ENCODE assay signal across 8 mouse cellular contexts in the genomic region with DNA sequence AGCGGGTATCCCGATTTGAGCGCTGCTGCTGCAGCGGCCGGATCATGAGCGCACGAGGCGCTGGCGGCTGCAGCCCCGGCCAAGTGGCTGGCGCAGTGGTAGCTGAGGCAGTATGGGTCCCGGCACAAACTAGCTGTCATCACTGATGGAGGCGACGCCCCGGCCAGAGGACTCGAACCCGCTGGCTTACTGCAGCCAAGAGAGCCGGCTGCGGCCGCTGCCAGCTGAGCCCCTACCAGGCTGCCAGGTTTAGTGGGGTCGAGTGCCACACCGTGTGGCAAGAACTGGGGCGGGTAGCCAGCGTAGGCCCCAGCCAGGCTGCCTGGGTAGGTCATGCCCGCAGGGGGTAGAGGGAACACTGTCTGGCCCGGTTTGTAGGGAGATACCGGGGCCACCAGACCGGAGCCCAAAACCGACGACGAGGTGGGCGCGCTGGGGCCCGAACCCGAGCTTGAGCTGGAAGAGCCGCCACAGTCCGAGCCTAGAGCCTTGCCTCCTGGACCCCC. TPM values are rescaled to one million over a fixed set of nuclear protein-coding genes. Genes with fewer than 3 reads are reported as not detected.
DNase-seq lines count a peak whose midpoint lies in the region; ATAC-seq and TF ChIP-seq lines count a peak whose summit lies in the region.

No protein-coding gene starts in this region.

- H3K9me3 ChIP-seq in embryonic facial prominence, embryonic 11.5 days (replicated peaks; ENCODE audit: control insufficient read depth, low read length): no peaks in the 10 kb centered on the region
- H3K9me3 ChIP-seq in limb, embryonic 13.5 days: no peaks in the 10 kb centered on the region
- no peaks in the 10 kb centered on the region for H3K9me3 ChIP-seq in neural tube, embryonic 11.5 days (ENCODE audit: control insufficient read depth, low read length)

- H3K36me3 ChIP-seq in spleen, adult 2 months (ENCODE audit: control insufficient read depth, insufficient read depth, low read length): 0 out of 2 replicates have a peak, but pooled peaks cover 2% of the 10 kb centered on the region
- H3K36me3 ChIP-seq in embryonic facial prominence, embryonic 11.5 days (replicated peaks; ENCODE audit: control insufficient read depth, insufficient read depth, low read depth, low read length): peaks cover 3% of the 10 kb centered on the region
- H3K36me3 ChIP-seq in limb, embryonic 13.5 days: peaks cover 14% of the 10 kb centered on the region
- peaks cover 13% of the 10 kb centered on the region for H3K36me3 ChIP-seq in neural tube, embryonic 11.5 days (ENCODE audit: control insufficient read depth, insufficient read depth, low read length)

- H3K4me2 ChIP-seq in embryonic facial prominence, embryonic 11.5 days (ENCODE audit: low read depth, low read length): peak overlapping the region; percentile 82
- peak overlapping the region; percentile 86 for H3K4me2 ChIP-seq in limb, embryonic 13.5 days (replicated peaks)
- H3K4me2 ChIP-seq in neural tube, embryonic 11.5 days (ENCODE audit: low read depth): peak overlapping the region; percentile 83

- peak overlapping the region; percentile 92 for H3K9ac ChIP-seq in embryonic facial prominence, embryonic 11.5 days (replicated peaks; ENCODE audit: low read length)
- peak overlapping the region; percentile 98 for H3K9ac ChIP-seq in limb, embryonic 13.5 days
- H3K9ac ChIP-seq in neural tube, embryonic 11.5 days (ENCODE audit: low read length): peak overlapping the region; percentile 97

- no peak for TF ChIP-seq POLR2A in spleen, adult 2 months (IDR thresholded peaks at IDR 0.05; ENCODE audit: low read depth, low read length)

- peak overlapping the region; percentile 16; the same call in 1 of the 2 replicates for H3K27ac ChIP-seq in spleen, adult 2 months (ENCODE audit: insufficient read depth, low read length)
- peak overlapping the region; percentile 97 for H3K27ac ChIP-seq in embryonic facial prominence, embryonic 11.5 days (replicated peaks; ENCODE audit: low read depth, low read length)
- H3K27ac ChIP-seq in limb, embryonic 13.5 days: peak overlapping the region; percentile 99
- H3K27ac ChIP-seq in neural tube, embryonic 11.5 days (ENCODE audit: low read depth, low read length): peak overlapping the region; percentile 100

- no peak for TF ChIP-seq CTCF in spleen, adult 2 months (IDR thresholded peaks at IDR 0.05; ENCODE audit: extremely low read depth, insufficient read depth, insufficient read length, insufficient replicate concordance)

- intact Hi-C loops in heart, postnatal 14 days (cut with DNase I): loop anchor here (5.0 to 10.0 kb wide), 5 partner anchors 182 to 1419 kb away; no protein-coding TSS in a partner anchor

- ATAC-seq in embryonic facial prominence, embryonic 11.5 days (replicated peaks; ENCODE audit: insufficient number of reproducible peaks, low FRiP score, low TSS enrichment, low read depth): no peak
- no peak for ATAC-seq in limb, embryonic 13.5 days (ENCODE audit: low FRiP score, low read depth)
- ATAC-seq in neural tube, embryonic 11.5 days (ENCODE audit: insufficient read depth, low FRiP score, low TSS enrichment): no peak
- no peak for ATAC-seq in megakaryocyte progenitor cell, adult 5-6 weeks (replicated peaks; ENCODE audit: poor library complexity)

- DNase-seq in spleen, adult 2 months (ENCODE audit: low read depth in 1 of 2, low spot score in 2 of 2): no peak
- no peak for DNase-seq in spleen, postnatal 36 days (ENCODE audit: low spot score in 2 of 2)
- peak; percentile 41 for DNase-seq in embryonic facial prominence, embryonic 11.5 days (ENCODE audit: low spot score)
- DNase-seq in heart, postnatal 14 days: peak; percentile 26 to 31
- DNase-seq in neural tube, embryonic 11.5 days (ENCODE audit: low spot score): no peak
- no peak for DNase-seq in ovary, postnatal 14 days (ENCODE audit: low spot score)

- peak overlapping the region; percentile 33 for H3K4me3 ChIP-seq in spleen, adult 2 months (ENCODE audit: extremely low read depth, insufficient read depth, insufficient read length)
- peak overlapping the region; percentile 81 for H3K4me3 ChIP-seq in embryonic facial prominence, embryonic 11.5 days (ENCODE audit: low read depth, low read length)
- H3K4me3 ChIP-seq in limb, embryonic 13.5 days: peak overlapping the region; percentile 92
- H3K4me3 ChIP-seq in neural tube, embryonic 11.5 days (ENCODE audit: low read depth, low read length): peak overlapping the region; percentile 88

- H3K4me1 ChIP-seq in spleen, adult 2 months (ENCODE audit: control insufficient read depth, insufficient read depth, insufficient read length): peaks cover 7% of the 10 kb centered on the region; the same call in 1 of the 2 replicates
- peaks cover 9% of the 10 kb centered on the region for H3K4me1 ChIP-seq in embryonic facial prominence, embryonic 11.5 days (ENCODE audit: control insufficient read depth, insufficient read depth, low read length)
- H3K4me1 ChIP-seq in limb, embryonic 13.5 days: peaks cover 46% of the 10 kb centered on the region
- peaks cover 15% of the 10 kb centered on the region for H3K4me1 ChIP-seq in neural tube, embryonic 11.5 days (ENCODE audit: control insufficient read depth, insufficient read depth, low read length)

- 8% methylated on average over 37 of the region's 37 CpGs for WGBS in spleen, adult 2 months
- WGBS in embryonic facial prominence, embryonic 11.5 days: under 1% methylated on average over 34 of the region's 37 CpGs
- WGBS in limb, embryonic 13.5 days: under 1% methylated on average over 37 of the region's 37 CpGs
- under 1% methylated on average over 37 of the region's 37 CpGs for WGBS in neural tube, embryonic 11.5 days

- peaks cover 42% of the 10 kb centered on the region for H3K27me3 ChIP-seq in spleen, adult 2 months (ENCODE audit: control insufficient read depth, insufficient read depth, low read length)
- peaks cover 6% of the 10 kb centered on the region; the same call in 1 of the 2 replicates for H3K27me3 ChIP-seq in embryonic facial prominence, embryonic 11.5 days (ENCODE audit: control insufficient read depth, insufficient read depth, low read length)
- peaks cover 16% of the 10 kb centered on the region for H3K27me3 ChIP-seq in limb, embryonic 13.5 days
- no peaks in the 10 kb centered on the region for H3K27me3 ChIP-seq in neural tube, embryonic 11.5 days (ENCODE audit: control insufficient read depth, insufficient read depth, low read length)

RNA-seq across cellular contexts. Expression of gene Zfp503, which starts 3.9 kb away (rescaled TPM):
- polyA plus RNA-seq in spleen, adult 2 months (2012; rRNA removed): 8.8 and 13.9 TPM in 2 replicates
- polyA plus RNA-seq in embryonic facial prominence, embryonic 11.5 days (2014; fragmentation: Nextera tagmentation; extraction: Ambion mirVana): 9.5 and 10.2 TPM in 2 replicates
- total RNA-seq in heart, postnatal 14 days (2021): 1 to 10 TPM; 1.8 to 2.6 TPM
- 25.8 and 26.2 TPM in 2 replicates for polyA plus RNA-seq in limb, embryonic 13.5 days (2015; fragmentation: Nextera tagmentation; extraction: Ambion mirVana)
- 13.3 and 17.1 TPM in 2 replicates for polyA plus RNA-seq in neural tube, embryonic 11.5 days (2014; fragmentation: Nextera tagmentation; extraction: Ambion mirVana)
- 0.30 and 0.44 TPM in 2 replicates for total RNA-seq in megakaryocyte progenitor cell, adult 5-6 weeks (2015)
- total RNA-seq in megakaryocyte progenitor cell, adult 5-6 weeks (2017): 0.03 and 0.12 TPM in 2 replicates

RNA-seq across cellular contexts. Expression of gene Lrmda, which starts 34.0 kb away (rescaled TPM):
- 0.37 and 0.68 TPM in 2 replicates for polyA plus RNA-seq in spleen, adult 2 months (2012; rRNA removed)
- polyA plus RNA-seq in embryonic facial prominence, embryonic 11.5 days (2014; fragmentation: Nextera tagmentation; extraction: Ambion mirVana): 0.22 TPM in 1 of 2 replicates, not detected in the other
- total RNA-seq in heart, postnatal 14 days (2021): 1 to 10 TPM in 1 of 2 experiments, under 1 TPM in 1; 0.76 to 1.0 TPM
- polyA plus RNA-seq in limb, embryonic 13.5 days (2015; fragmentation: Nextera tagmentation; extraction: Ambion mirVana): 0.36 and 0.38 TPM in 2 replicates
- polyA plus RNA-seq in neural tube, embryonic 11.5 days (2014; fragmentation: Nextera tagmentation; extraction: Ambion mirVana): 0.66 TPM in 1 of 2 replicates, not detected in the other
- 25.9 and 27.0 TPM in 2 replicates for total RNA-seq in megakaryocyte progenitor cell, adult 5-6 weeks (2015)
- total RNA-seq in megakaryocyte progenitor cell, adult 5-6 weeks (2017): 14.6 and 20.9 TPM in 2 replicates

Comparison
In these comparisons a context has a peak if more than half of its experiments do, and no peak if none do; other contexts are left out.
1. DNase-seq: peak in embryonic facial prominence, embryonic 11.5 days (single experiment) and heart, postnatal 14 days (2 of 2); none in spleen, adult 2 months (0 of 2), spleen, postnatal 36 days (0 of 2), neural tube, embryonic 11.5 days (single experiment) and ovary, postnatal 14 days (single experiment).
2. H3K27ac ChIP-seq: peak in every context shown above with its lines; median percentile 100 in neural tube, embryonic 11.5 days; 99 in limb, embryonic 13.5 days; 97 in embryonic facial prominence, embryonic 11.5 days; 16 in spleen, adult 2 months.
3. H3K4me3 ChIP-seq: peak in every context shown above with its lines; median percentile 92 in limb, embryonic 13.5 days; 88 in neural tube, embryonic 11.5 days; 81 in embryonic facial prominence, embryonic 11.5 days; 33 in spleen, adult 2 months.
4. Peak in every context shown above with its lines, with median percentiles within 50 percentile points of each other: H3K4me2 ChIP-seq and H3K9ac ChIP-seq.